Comparison of ENCODE assay signal across 16 mouse cellular contexts in genomic region chr10:13244192-13244591, GRCm38 (mm10). TPM values are rescaled to one million over a fixed set of nuclear protein-coding genes. Genes with fewer than 3 reads are reported as not detected.
DNase-seq lines count a peak whose midpoint lies in the region; ATAC-seq and TF ChIP-seq lines count a peak whose summit lies in the region.
"Had no signal": no experiment of that assay in that cellular context is flagged by ENCODE, and none has a peak within 500 bp of the region (broad histone marks: within the 10 kb centered on the region; RNA-seq: fewer than 3 reads in every experiment).

No protein-coding gene starts in this region.

- no peak overlapping the region for H3K27ac ChIP-seq in kidney, adult 2 months (ENCODE audit: insufficient read depth, low read depth, low read length)
- no peak overlapping the region; the same call in 1 of the 2 replicates for H3K27ac ChIP-seq in lung, postnatal 0 days (ENCODE audit: low read length)
- H3K27ac ChIP-seq in stomach, embryonic 16.5 days (ENCODE audit: low read length): peak overlapping the region; percentile 42
- H3K27ac ChIP-seq: embryonic facial prominence, embryonic 15.5 days; forebrain, embryonic 12.5 days; hindbrain, embryonic 13.5 days; midbrain, embryonic 15.5 days had no signal

- peak; percentile 4 for DNase-seq in embryo, embryonic 11 days
- DNase-seq in embryo, embryonic 10 days (ENCODE audit: low spot score): no peak
- DNase-seq in kidney, adult 2 months: peak; percentile 29
- DNase-seq in kidney, adult 9 months: no peak
- DNase-seq in lung, postnatal 0 days (ENCODE audit: low spot score): no peak
- no peak for DNase-seq in lung, postnatal 10 days
- no peak for DNase-seq in gastrocnemius, adult 18-20 months (ENCODE audit: low spot score)
- DNase-seq: cerebellum, adult 2 months; thymus, postnatal 36 days had no signal

- TF ChIP-seq POLR2A in kidney, adult 2 months (IDR thresholded peaks at IDR 0.05; ENCODE audit: low read depth, low read length): no peak

- TF ChIP-seq CTCF in kidney, adult 2 months (conservative IDR thresholded peaks at IDR 0.05; ENCODE audit: insufficient read depth, insufficient read length, low read depth, low read length): no peak
- no peak for TF ChIP-seq CTCF in lung, postnatal 0 days (IDR thresholded peaks at IDR 0.05)

- H3K27me3 ChIP-seq in kidney, adult 2 months (replicated peaks; ENCODE audit: control insufficient read depth, insufficient read depth, low read length): no peaks in the 10 kb centered on the region
- no peaks in the 10 kb centered on the region for H3K27me3 ChIP-seq in lung, postnatal 0 days (replicated peaks; ENCODE audit: insufficient read depth, low read length)
- H3K27me3 ChIP-seq in stomach, embryonic 16.5 days (ENCODE audit: control insufficient read depth, insufficient read depth, low read length): no peaks in the 10 kb centered on the region
- H3K27me3 ChIP-seq: embryonic facial prominence, embryonic 15.5 days; forebrain, embryonic 12.5 days; hindbrain, embryonic 13.5 days; midbrain, embryonic 15.5 days; Patski had no signal

- peak; percentile 43; the same call in 1 of the 2 replicates for ATAC-seq in lung, postnatal 0 days
- ATAC-seq in stomach, embryonic 16.5 days (ENCODE audit: insufficient read depth, low FRiP score): no peak
- ATAC-seq: intestine, postnatal 0 days; midbrain, embryonic 15.5 days; Patski had no signal

- WGBS in kidney, adult 2 months: 61% methylated on average over 3 of the region's 3 CpGs
- WGBS in lung, postnatal 0 days: 54% methylated on average over 3 of the region's 3 CpGs
- WGBS in stomach, embryonic 16.5 days: 48% methylated on average over 3 of the region's 3 CpGs

- H3K9ac ChIP-seq in lung, postnatal 0 days (replicated peaks; ENCODE audit: low read depth): no peak overlapping the region
- 0 out of 2 replicates have a peak overlapping the region, but pooled peaks have one; percentile 30 for H3K9ac ChIP-seq in stomach, embryonic 16.5 days (ENCODE audit: low read length)
- H3K9ac ChIP-seq: embryonic facial prominence, embryonic 15.5 days; forebrain, embryonic 12.5 days; hindbrain, embryonic 13.5 days; midbrain, embryonic 15.5 days had no signal

- no peak overlapping the region for H3K4me2 ChIP-seq in lung, postnatal 0 days (replicated peaks; ENCODE audit: low read depth, low read length)
- no peak overlapping the region for H3K4me2 ChIP-seq in stomach, embryonic 16.5 days (ENCODE audit: low read depth, low read length)
- H3K4me2 ChIP-seq: embryonic facial prominence, embryonic 15.5 days; forebrain, embryonic 12.5 days; hindbrain, embryonic 13.5 days; midbrain, embryonic 15.5 days had no signal

- no peak overlapping the region for H3K4me3 ChIP-seq in kidney, adult 2 months (ENCODE audit: insufficient read depth, low read depth, low read length)
- no peak overlapping the region for H3K4me3 ChIP-seq in lung, postnatal 0 days (ENCODE audit: low read depth, low read length)
- no peak overlapping the region for H3K4me3 ChIP-seq in stomach, embryonic 16.5 days (replicated peaks; ENCODE audit: low read length)
- H3K4me3 ChIP-seq: embryonic facial prominence, embryonic 15.5 days; forebrain, embryonic 12.5 days; hindbrain, embryonic 13.5 days; midbrain, embryonic 15.5 days had no signal

- H3K36me3 ChIP-seq in kidney, adult 2 months (ENCODE audit: control insufficient read depth, insufficient read depth, low read length): peaks cover 9% of the 10 kb centered on the region
- peaks cover 11% of the 10 kb centered on the region; the same call in 1 of the 2 replicates for H3K36me3 ChIP-seq in lung, postnatal 0 days (ENCODE audit: insufficient read depth, low read length)
- H3K36me3 ChIP-seq in stomach, embryonic 16.5 days (ENCODE audit: control insufficient read depth, insufficient read depth, low read length): no peaks in the 10 kb centered on the region
- H3K36me3 ChIP-seq: hindbrain, embryonic 13.5 days; midbrain, embryonic 15.5 days had no signal

- no peak for TF ChIP-seq EP300 in lung, postnatal 0 days (IDR thresholded peaks at IDR 0.05)

- H3K9me3 ChIP-seq in lung, postnatal 0 days (ENCODE audit: low read length): no peaks in the 10 kb centered on the region
- no peaks in the 10 kb centered on the region for H3K9me3 ChIP-seq in stomach, embryonic 16.5 days (replicated peaks; ENCODE audit: control insufficient read depth, low read length)
- H3K9me3 ChIP-seq: embryonic facial prominence, embryonic 15.5 days; forebrain, embryonic 12.5 days; hindbrain, embryonic 13.5 days; midbrain, embryonic 15.5 days had no signal

- H3K4me1 ChIP-seq in kidney, adult 2 months (ENCODE audit: control insufficient read depth, insufficient read depth, low read length): no peaks in the 10 kb centered on the region
- H3K4me1 ChIP-seq in lung, postnatal 0 days (ENCODE audit: insufficient read depth, low read depth, low read length): no peaks in the 10 kb centered on the region
- H3K4me1 ChIP-seq in stomach, embryonic 16.5 days (ENCODE audit: control insufficient read depth, insufficient read depth, low read length): peaks cover 22% of the 10 kb centered on the region; the same call in 1 of the 2 replicates
- H3K4me1 ChIP-seq: embryonic facial prominence, embryonic 15.5 days; forebrain, embryonic 12.5 days; hindbrain, embryonic 13.5 days; midbrain, embryonic 15.5 days had no signal

RNA-seq across cellular contexts. Expression of gene Ltv1, which starts 51.2 kb away (rescaled TPM):
- polyA plus RNA-seq in kidney, adult 2 months (2012; rRNA removed): 10.0 and 12.1 TPM in 2 replicates
- 32.2 and 33.1 TPM in 2 replicates for polyA plus RNA-seq in lung, postnatal 0 days (2015; fragmentation: Nextera tagmentation; extraction: Ambion mirVana)
- 76.3 and 77.5 TPM in 2 replicates for polyA plus RNA-seq in stomach, embryonic 16.5 days (2015; fragmentation: Nextera tagmentation; extraction: Ambion mirVana)
- total RNA-seq in gastrocnemius, adult 18-20 months (2021): 10 to 100 TPM; 24.9 to 31.5 TPM

Comparison
In these comparisons a context has a peak if more than half of its experiments do, and no peak if none do; other contexts are left out.
1. DNase-seq: peak in embryo, embryonic 11 days (single experiment) and kidney, adult 2 months (single experiment); none in embryo, embryonic 10 days (single experiment), kidney, adult 9 months (single experiment), lung, postnatal 0 days (single experiment), lung, postnatal 10 days (single experiment) and gastrocnemius, adult 18-20 months (single experiment).